Mouse (Mus musculus): ENCODE results near the gene Serinc4. TPM values are rescaled to one million over a fixed set of nuclear protein-coding genes. Genes with fewer than 3 reads are reported as not detected.
"Not testable (repeated sequence)": the region's sequence is repeated elsewhere in the genome, so short reads cannot be mapped to it uniquely, and the experiment has no call there.

Serinc4 gene
- polyA plus RNA-seq, 1 experiment from 2014 or later, result 0.35 TPM

- no peaks in the 10 kb centered on the region for H3K9me3 ChIP-seq (ENCODE audit: low read length)
- no peaks in the 10 kb centered on the region for H3K36me3 ChIP-seq (ENCODE audit: insufficient read depth, low read length)
Measured at GRCm38 (mm10) chr2:121477491-121478266, 21.1 kb upstream of the Serinc4 start.

DNA sequence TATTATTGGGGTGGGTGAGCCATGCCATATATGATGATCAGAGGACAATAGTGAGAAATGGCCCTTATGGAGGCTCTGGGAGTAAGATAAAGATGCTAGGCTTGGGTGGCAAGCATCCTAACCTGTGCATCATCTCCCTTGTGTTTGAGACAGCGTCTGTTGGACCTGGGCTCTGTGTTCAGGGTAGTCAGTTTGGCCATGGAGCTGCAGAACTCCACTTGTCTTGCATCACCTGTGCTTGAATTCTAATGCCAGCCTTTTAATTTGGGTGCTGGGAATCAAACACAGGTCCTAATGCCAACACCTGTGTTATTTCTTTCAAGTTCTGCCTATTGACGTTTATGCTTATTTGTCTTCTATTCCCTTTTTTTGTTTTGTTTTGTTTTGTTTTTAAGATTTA is 18.7 kb upstream of the Serinc4 start:
- not testable (repeated sequence) for H3K4me1 ChIP-seq (ENCODE audit: insufficient read depth, low read depth, low read length); H3K9me3 ChIP-seq (ENCODE audit: low read length); H3K27me3 ChIP-seq (replicated peaks; ENCODE audit: insufficient read depth, low read length); H3K4me3 ChIP-seq (ENCODE audit: low read depth, low read length); ATAC-seq; H3K36me3 ChIP-seq (ENCODE audit: insufficient read depth, low read length); DNase-seq (ENCODE audit: low spot score); H3K9ac ChIP-seq (replicated peaks; ENCODE audit: low read depth); H3K27ac ChIP-seq (ENCODE audit: low read length); H3K4me2 ChIP-seq (replicated peaks; ENCODE audit: low read depth, low read length)
- 96% methylated on average over 2 of the region's 2 CpGs for WGBS

More at GRCm38 (mm10) chr2:121477491-121478266, 21.1 kb upstream of the Serinc4 start:
- Histone ChIP-seq H3K4me3 (ENCODE audit: low read depth, low read length) (no peak overlapping the region), H3K4me2 (replicated peaks; ENCODE audit: low read depth, low read length) (no peak overlapping the region), H3K4me1 (ENCODE audit: insufficient read depth, low read depth, low read length) (no peaks in the 10 kb centered on the region), H3K9ac (replicated peaks; ENCODE audit: low read depth) (no peak overlapping the region), H3K27ac (ENCODE audit: low read length) (no peak overlapping the region), H3K27me3 (replicated peaks; ENCODE audit: insufficient read depth, low read length) (no peaks in the 10 kb centered on the region)
- WGBS, result 87% methylated on average over 3 of the region's 3 CpGs
- no peak for DNase-seq (ENCODE audit: low spot score)
- no peak for TF ChIP-seq CTCF (IDR thresholded peaks at IDR 0.05)
- TF ChIP-seq EP300 (IDR thresholded peaks at IDR 0.05), result no peak
- ATAC-seq, result no peak

- TF ChIP-seq EP300 (IDR thresholded peaks at IDR 0.05) (no peak), CTCF (IDR thresholded peaks at IDR 0.05) (no peak)
- 0 out of 2 replicates have a peak, but pooled peaks cover 4% of the 10 kb centered on the region for H3K36me3 ChIP-seq (ENCODE audit: insufficient read depth, low read length)
- H3K9me3 ChIP-seq (ENCODE audit: low read length), result no peaks in the 10 kb centered on the region
- ATAC-seq, result peak; percentile 35
- peak overlapping the region; percentile 59 for H3K4me2 ChIP-seq (replicated peaks; ENCODE audit: low read depth, low read length)
- no peaks in the 10 kb centered on the region for H3K4me1 ChIP-seq (ENCODE audit: insufficient read depth, low read depth, low read length)
- peak overlapping the region; percentile 62; the same call in 1 of the 2 replicates for H3K9ac ChIP-seq (replicated peaks; ENCODE audit: low read depth)
- H3K4me3 ChIP-seq (ENCODE audit: low read depth, low read length), result peak overlapping the region; percentile 60
- no peak for DNase-seq (ENCODE audit: low spot score)
- whole genome bisulfite sequencing, result 25% methylated on average over 8 of the region's 8 CpGs
- H3K27ac ChIP-seq (ENCODE audit: low read length), result peak overlapping the region; percentile 77; the same call in 1 of the 2 replicates
- no peaks in the 10 kb centered on the region for H3K27me3 ChIP-seq (replicated peaks; ENCODE audit: insufficient read depth, low read length)
Measured at GRCm38 (mm10) chr2:121474180-121474535, 17.6 kb upstream of the Serinc4 start.

GRCm38 (mm10) chr2:121473301-121474179 is 17.0 kb upstream of the Serinc4 start, which contains the start of gene Mfap1b:
TSS of gene Mfap1b (minus strand) at chr2:121474067.
- H3K9ac ChIP-seq (replicated peaks; ENCODE audit: low read depth), result peak within 1 kb of the TSS; percentile 62
- WGBS, result 5% methylated on average over 35 of the region's 41 CpGs
- peak within 1 kb of the TSS; percentile 60 for H3K4me3 ChIP-seq (ENCODE audit: low read depth, low read length)
- peak within 1 kb of the TSS; percentile 59 for H3K4me2 ChIP-seq (replicated peaks; ENCODE audit: low read depth, low read length)
- ATAC-seq, result peak; percentile 98
- not testable (repeated sequence) for H3K9me3 ChIP-seq (ENCODE audit: low read length); H3K4me1 ChIP-seq (ENCODE audit: insufficient read depth, low read depth, low read length); H3K27me3 ChIP-seq (replicated peaks; ENCODE audit: insufficient read depth, low read length); H3K36me3 ChIP-seq (ENCODE audit: insufficient read depth, low read length)
- DNase-seq (ENCODE audit: low spot score), result peak; percentile 96
- peak within 1 kb of the TSS; percentile 77 for H3K27ac ChIP-seq (ENCODE audit: low read length)

GRCm38 (mm10) chr2:121472783-121473182 is 16.2 kb upstream of the Serinc4 start:
- WGBS, result 91% methylated on average over 3 of the region's 3 CpGs
- H3K9me3 ChIP-seq (ENCODE audit: low read length), result not testable (repeated sequence)

GRCm38 (mm10) chr2:121468982-121469381 is 12.4 kb upstream of the Serinc4 start:
- 40% methylated on average over 1 of the region's 6 CpGs for WGBS
- H3K9me3 ChIP-seq (ENCODE audit: low read length); H3K27me3 ChIP-seq (replicated peaks; ENCODE audit: insufficient read depth, low read length); ATAC-seq; H3K36me3 ChIP-seq (ENCODE audit: insufficient read depth, low read length); H3K27ac ChIP-seq (ENCODE audit: low read length); H3K4me1 ChIP-seq (ENCODE audit: insufficient read depth, low read depth, low read length); H3K4me3 ChIP-seq (ENCODE audit: low read depth, low read length); H3K9ac ChIP-seq (replicated peaks; ENCODE audit: low read depth); H3K4me2 ChIP-seq (replicated peaks; ENCODE audit: low read depth, low read length); DNase-seq (ENCODE audit: low spot score): not testable (repeated sequence)

More at GRCm38 (mm10) chr2:121472783-121473182, 16.2 kb upstream of the Serinc4 start:
- not testable (repeated sequence) for ATAC-seq; H3K4me1 ChIP-seq (ENCODE audit: insufficient read depth, low read depth, low read length); H3K4me2 ChIP-seq (replicated peaks; ENCODE audit: low read depth, low read length); H3K9ac ChIP-seq (replicated peaks; ENCODE audit: low read depth); DNase-seq (ENCODE audit: low spot score); H3K4me3 ChIP-seq (ENCODE audit: low read depth, low read length); H3K27ac ChIP-seq (ENCODE audit: low read length); H3K27me3 ChIP-seq (replicated peaks; ENCODE audit: insufficient read depth, low read length); H3K36me3 ChIP-seq (ENCODE audit: insufficient read depth, low read length)

All from lung, postnatal 0 days (tissue).